Mouse (Mus musculus) limb, embryonic 14.5 days (tissue): ENCODE results near the gene Raph1. TPM values are rescaled to one million over a fixed set of nuclear protein-coding genes. Genes with fewer than 3 reads are reported as not detected.

Source experiments
- ATAC-seq: fragments of 200-750 bp; cut with Nextera tagmentation; 2 replicates; pipeline ENCODE4 v1.8.0; 2017; ENCODE audit warnings: low read depth, moderate number of reproducible peaks, moderate TSS enrichment; ENCODE audit not compliant: low FRiP score
- DNase-seq: peaks from one replicate; pipeline ENCODE4 v3.0.0-alpha.2; 2015; ENCODE audit warnings: low spot score
- H3K27ac ChIP-seq: fragments of 300-500 bp; sonication (generic); replicated peaks from 2 replicates; pipeline ENCODE4 v1.5.1; 2014; ENCODE audit warnings: low read depth, mild to moderate bottlenecking, low read length, moderate library complexity, mixed read lengths
- H3K27me3 ChIP-seq: fragments of 300-500 bp; sonication (generic); 2 replicates; pipeline ENCODE4 v1.6.1; 2014; ENCODE audit warnings: low read length, mixed read lengths; ENCODE audit not compliant: control insufficient read depth, insufficient read depth
- H3K36me3 ChIP-seq: fragments of 300-500 bp; sonication (generic); 2 replicates; pipeline ENCODE4 v1.6.1; 2014; ENCODE audit warnings: mild to moderate bottlenecking, low read length, moderate library complexity, mixed read lengths; ENCODE audit not compliant: control insufficient read depth, insufficient read depth
- H3K4me1 ChIP-seq: fragments of 300-500 bp; sonication (generic); 2 replicates; pipeline ENCODE4 v1.6.1; 2014; ENCODE audit warnings: antibody characterized with exemption, low read length, mixed read lengths; ENCODE audit not compliant: control insufficient read depth, insufficient read depth
- H3K4me2 ChIP-seq: fragments of 300-500 bp; sonication (generic); replicated peaks from 2 replicates; pipeline ENCODE4 v1.6.1; 2014; ENCODE audit warnings: low read depth, mild to moderate bottlenecking, low read length, moderate library complexity; ENCODE audit not compliant: severe bottlenecking
- H3K4me3 ChIP-seq: fragments of 300-500 bp; sonication (generic); replicated peaks from 2 replicates; pipeline ENCODE4 v1.5.1; 2014; ENCODE audit warnings: low read length
- H3K9ac ChIP-seq: fragments of 300-500 bp; sonication (generic); 2 replicates; pipeline ENCODE4 v1.6.1; 2014; ENCODE audit warnings: mild to moderate bottlenecking, low read depth, low read length, moderate library complexity; ENCODE audit not compliant: severe bottlenecking
- H3K9me3 ChIP-seq: fragments of 300-500 bp; sonication (generic); 2 replicates; pipeline ENCODE4 v1.6.1; 2016; ENCODE audit warnings: low read length; ENCODE audit not compliant: control insufficient read depth
- POLR2A ChIP-seq: fragments of 200-500 bp; IDR thresholded peaks from 2 replicates; pipeline ENCODE4 v1.8.0; 2012; ENCODE audit warnings: inconsistent platforms, mild to moderate bottlenecking, moderate library complexity, borderline replicate concordance; ENCODE audit not compliant: insufficient read depth, insufficient read length; ENCODE audit errors: extremely low read depth
- WGBS: fragments of 180-500 bp; shearing (Covaris S2); extraction: QIAGEN DNeasy Blood & Tissue Kit; methylation state at CpG from one replicate; pipeline ENCODE4 v1.1.7; 2014; 5-methylcytosine and 5-hydroxymethylcytosine counted together
- microRNA-seq: library from miRNA; unstranded; fragments of <30 nt; microRNA quantifications from one replicate; pipeline ENCODE4, GENCODE M21; 2016
- polyA plus RNA-seq, 2 experiments: library from polyadenylated mRNA; depleted of rRNA in 1 of 2; stranded (reverse) in 1 of 2; unstranded in 1 of 2; fragments of >200 nt; fragmentation: Nextera tagmentation in 1 of 2; extraction: Ambion mirVana in 1 of 2; gene quantifications; 2 replicates each; pipeline versions ENCODE4 v1.2.1 to v1.2.3; 2012 to 2014

Gene Raph1
- polyA plus RNA-seq, 2 experiments = 25.6 to 30.4 TPM

DNA sequence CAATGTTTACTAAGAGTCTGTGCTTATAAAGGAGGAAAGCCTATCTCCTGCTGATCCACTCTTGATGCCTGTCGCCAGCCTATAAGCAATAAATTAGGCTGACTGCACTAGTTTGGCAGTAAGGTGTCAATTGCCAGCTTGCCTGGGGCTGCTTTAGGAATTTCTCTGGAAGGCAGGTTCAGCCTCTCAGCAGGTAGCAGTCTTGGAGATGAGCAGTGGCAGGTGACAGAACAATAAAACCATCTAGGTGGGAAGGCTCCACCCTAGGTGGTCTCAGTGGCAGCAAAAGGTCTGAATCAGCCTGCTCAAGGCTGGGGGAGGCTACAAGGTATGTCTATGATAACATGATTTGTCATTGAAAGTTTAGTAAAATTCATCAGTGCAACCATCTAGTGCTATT is 134.4 kb downstream of the Raph1 start:
- H3K4me1 ChIP-seq = no peaks in the 10 kb centered on the region
- no peaks in the 10 kb centered on the region for H3K27me3 ChIP-seq
- no peak for ATAC-seq
- no peak for TF ChIP-seq POLR2A
- H3K36me3 ChIP-seq = peaks cover 7% of the 10 kb centered on the region; the same call in 1 of the 2 replicates
- H3K9ac ChIP-seq = no peak overlapping the region
- no peak overlapping the region for H3K4me3 ChIP-seq
- H3K27ac ChIP-seq = no peak overlapping the region
- DNase-seq = no peak
- no peaks in the 10 kb centered on the region for H3K9me3 ChIP-seq
- no peak overlapping the region for H3K4me2 ChIP-seq
- WGBS = 32% methylated on average over 1 of the region's 1 CpGs

Small RNAs within 50 kb of the gene (microRNA-seq; reads per million reads assigned to microRNA genes)
- gene Gm23762 = not detected

Other genes starting within 250 kb of the Raph1 start
- 20.9 and 24.3 TPM in 2 replicates for gene Cyp20a1, start 223.8 kb downstream of the Raph1 start, polyA plus RNA-seq (2012; rRNA removed)
- 5.5 and 6.3 TPM in 2 replicates for gene Cyp20a1, start 223.8 kb downstream of the Raph1 start, polyA plus RNA-seq (2014; fragmentation: Nextera tagmentation; extraction: Ambion mirVana)
- gene Abi2, start 157.5 kb downstream of the Raph1 start, polyA plus RNA-seq (2012; rRNA removed) = 14.4 and 17.7 TPM in 2 replicates
- gene Abi2, start 157.5 kb downstream of the Raph1 start, polyA plus RNA-seq (2014; fragmentation: Nextera tagmentation; extraction: Ambion mirVana) = 15.0 and 19.6 TPM in 2 replicates
- 0.24 and 0.45 TPM in 2 replicates for gene Cd28, start 149.7 kb upstream of the Raph1 start, polyA plus RNA-seq (2012; rRNA removed)
- 0.25 and 0.57 TPM in 2 replicates for gene Cd28, start 149.7 kb upstream of the Raph1 start, polyA plus RNA-seq (2014; fragmentation: Nextera tagmentation; extraction: Ambion mirVana)